Mouse (Mus musculus): ENCODE data around the gene Rbpj. TPM values are rescaled to one million over a fixed set of nuclear protein-coding genes. Genes with fewer than 3 reads are reported as not detected.
A peak's percentile ranks its signal among the peaks of the same experiment; 100 is the strongest.

Rbpj gene
- polyA plus RNA-seq, 1 experiment from 2014 or later = 35.8 TPM

GRCm38 (mm10) chr5:53588421-53589171 is 122.6 kb downstream of the Rbpj start:
- Histone ChIP-seq H3K4me2 (ENCODE audit: low read depth, low read length) (peak overlapping the region; percentile 86), H3K27me3 (ENCODE audit: control insufficient read depth, insufficient read depth, low read length) (no peaks in the 10 kb centered on the region)
- peak; percentile 35 for ATAC-seq (ENCODE audit: low read depth)

GRCm38 (mm10) chr5:53589172-53589960 is 123.4 kb downstream of the Rbpj start:
- Histone ChIP-seq H3K4me3 (ENCODE audit: low read depth, low read length) (peak overlapping the region; percentile 81), H3K4me1 (ENCODE audit: control insufficient read depth, insufficient read depth, low read length) (peaks cover 21% of the 10 kb centered on the region; the same call in 1 of the 2 replicates), H3K27me3 (ENCODE audit: control insufficient read depth, insufficient read depth, low read length) (no peaks in the 10 kb centered on the region), H3K9ac (replicated peaks; ENCODE audit: low read depth, low read length) (peak overlapping the region; percentile 91), H3K36me3 (ENCODE audit: control insufficient read depth, insufficient read depth, low read length) (no peaks in the 10 kb centered on the region), H3K4me2 (ENCODE audit: low read depth, low read length) (peak overlapping the region; percentile 86), H3K27ac (ENCODE audit: low read depth, low read length) (peak overlapping the region; percentile 96), H3K9me3 (ENCODE audit: control insufficient read depth, low read length) (no peaks in the 10 kb centered on the region)
- peak; percentile 91 for ATAC-seq (ENCODE audit: low read depth)
- WGBS = under 1% methylated on average over 67 of the region's 72 CpGs

More at GRCm38 (mm10) chr5:53588421-53589171, 122.6 kb downstream of the Rbpj start:
- H3K36me3 ChIP-seq (ENCODE audit: control insufficient read depth, insufficient read depth, low read length) = no peaks in the 10 kb centered on the region
- no peaks in the 10 kb centered on the region for H3K9me3 ChIP-seq (ENCODE audit: control insufficient read depth, low read length)
- WGBS = 2% methylated on average over 30 of the region's 34 CpGs
- peak overlapping the region; percentile 65 for H3K9ac ChIP-seq (replicated peaks; ENCODE audit: low read depth, low read length)
- H3K27ac ChIP-seq (ENCODE audit: low read depth, low read length) = peak overlapping the region; percentile 96
- H3K4me1 ChIP-seq (ENCODE audit: control insufficient read depth, insufficient read depth, low read length) = peaks cover 21% of the 10 kb centered on the region; the same call in 1 of the 2 replicates
- peak overlapping the region; percentile 81 for H3K4me3 ChIP-seq (ENCODE audit: low read depth, low read length)

GRCm38 (mm10) chr5:53590179-53590765 is 124.3 kb downstream of the Rbpj start:
- H3K9ac ChIP-seq (replicated peaks; ENCODE audit: low read depth, low read length) = peak overlapping the region; percentile 91
- peak overlapping the region; percentile 96 for H3K27ac ChIP-seq (ENCODE audit: low read depth, low read length)
- H3K4me2 ChIP-seq (ENCODE audit: low read depth, low read length) = peak overlapping the region; percentile 86
- peak; percentile 83 for ATAC-seq (ENCODE audit: low read depth)
- no peaks in the 10 kb centered on the region for H3K9me3 ChIP-seq (ENCODE audit: control insufficient read depth, low read length)
- H3K36me3 ChIP-seq (ENCODE audit: control insufficient read depth, insufficient read depth, low read length) = no peaks in the 10 kb centered on the region
- H3K4me3 ChIP-seq (ENCODE audit: low read depth, low read length) = peak overlapping the region; percentile 81
- WGBS = under 1% methylated on average over 51 of the region's 59 CpGs
- H3K27me3 ChIP-seq (ENCODE audit: control insufficient read depth, insufficient read depth, low read length) = no peaks in the 10 kb centered on the region
- peaks cover 21% of the 10 kb centered on the region; the same call in 1 of the 2 replicates for H3K4me1 ChIP-seq (ENCODE audit: control insufficient read depth, insufficient read depth, low read length)

- Histone ChIP-seq H3K27ac (ENCODE audit: low read depth, low read length) (peak overlapping the region; percentile 96), H3K4me3 (ENCODE audit: low read depth, low read length) (peak overlapping the region; percentile 81), H3K27me3 (ENCODE audit: control insufficient read depth, insufficient read depth, low read length) (no peaks in the 10 kb centered on the region), H3K4me1 (ENCODE audit: control insufficient read depth, insufficient read depth, low read length) (peaks cover 21% of the 10 kb centered on the region; the same call in 1 of the 2 replicates), H3K9ac (replicated peaks; ENCODE audit: low read depth, low read length) (peak overlapping the region; percentile 91), H3K9me3 (ENCODE audit: control insufficient read depth, low read length) (no peaks in the 10 kb centered on the region), H3K4me2 (ENCODE audit: low read depth, low read length) (peak overlapping the region; percentile 80), H3K36me3 (ENCODE audit: control insufficient read depth, insufficient read depth, low read length) (no peaks in the 10 kb centered on the region)
- under 1% methylated on average over 42 of the region's 67 CpGs for WGBS
- peak; percentile 15 for ATAC-seq (ENCODE audit: low read depth)
Observed at GRCm38 (mm10) chr5:53590875-53591682, 125.1 kb downstream of the Rbpj start.

- H3K4me3 ChIP-seq (ENCODE audit: low read depth, low read length) = peak overlapping the region; percentile 81
- H3K27me3 ChIP-seq (ENCODE audit: control insufficient read depth, insufficient read depth, low read length) = no peaks in the 10 kb centered on the region
- no peak for ATAC-seq (ENCODE audit: low read depth)
- no peaks in the 10 kb centered on the region for H3K9me3 ChIP-seq (ENCODE audit: control insufficient read depth, low read length)
- H3K4me1 ChIP-seq (ENCODE audit: control insufficient read depth, insufficient read depth, low read length) = peaks cover 21% of the 10 kb centered on the region; the same call in 1 of the 2 replicates
- no peaks in the 10 kb centered on the region for H3K36me3 ChIP-seq (ENCODE audit: control insufficient read depth, insufficient read depth, low read length)
- WGBS = under 1% methylated on average over 8 of the region's 8 CpGs
- H3K27ac ChIP-seq (ENCODE audit: low read depth, low read length) = peak overlapping the region; percentile 96
- peak overlapping the region; percentile 91 for H3K9ac ChIP-seq (replicated peaks; ENCODE audit: low read depth, low read length)
- H3K4me2 ChIP-seq (ENCODE audit: low read depth, low read length) = peak overlapping the region; percentile 80
Observed at GRCm38 (mm10) chr5:53591683-53592050, 125.7 kb downstream of the Rbpj start.

- Histone ChIP-seq H3K9ac (replicated peaks; ENCODE audit: low read depth, low read length) (no peak overlapping the region), H3K4me3 (ENCODE audit: low read depth, low read length) (no peak overlapping the region), H3K4me2 (ENCODE audit: low read depth, low read length) (peak overlapping the region; percentile 31; the same call in 1 of the 2 replicates)
Observed at GRCm38 (mm10) chr5:53593080-53593688, 127.2 kb downstream of the Rbpj start.

GRCm38 (mm10) chr5:53594274-53594673 is 128.3 kb downstream of the Rbpj start:
- H3K27ac ChIP-seq (ENCODE audit: low read depth, low read length) = no peak overlapping the region
- no peak for ATAC-seq (ENCODE audit: low read depth)
- H3K4me3 ChIP-seq (ENCODE audit: low read depth, low read length) = no peak overlapping the region
- no peak overlapping the region for H3K4me2 ChIP-seq (ENCODE audit: low read depth, low read length)
- peaks cover 16% of the 10 kb centered on the region; the same call in 1 of the 2 replicates for H3K4me1 ChIP-seq (ENCODE audit: control insufficient read depth, insufficient read depth, low read length)
- 23% methylated on average over 4 of the region's 4 CpGs for WGBS
- no peaks in the 10 kb centered on the region for H3K36me3 ChIP-seq (ENCODE audit: control insufficient read depth, insufficient read depth, low read length)
- H3K9ac ChIP-seq (replicated peaks; ENCODE audit: low read depth, low read length) = no peak overlapping the region
- no peaks in the 10 kb centered on the region for H3K27me3 ChIP-seq (ENCODE audit: control insufficient read depth, insufficient read depth, low read length)
- H3K9me3 ChIP-seq (ENCODE audit: control insufficient read depth, low read length) = no peaks in the 10 kb centered on the region

More at GRCm38 (mm10) chr5:53593080-53593688, 127.2 kb downstream of the Rbpj start:
- Histone ChIP-seq H3K36me3 (ENCODE audit: control insufficient read depth, insufficient read depth, low read length) (no peaks in the 10 kb centered on the region), H3K9me3 (ENCODE audit: control insufficient read depth, low read length) (no peaks in the 10 kb centered on the region), H3K4me1 (ENCODE audit: control insufficient read depth, insufficient read depth, low read length) (peaks cover 20% of the 10 kb centered on the region; the same call in 1 of the 2 replicates), H3K27ac (ENCODE audit: low read depth, low read length) (no peak overlapping the region), H3K27me3 (ENCODE audit: control insufficient read depth, insufficient read depth, low read length) (no peaks in the 10 kb centered on the region)
- WGBS = 86% methylated on average over 5 of the region's 5 CpGs
- no peak for ATAC-seq (ENCODE audit: low read depth)

- no peaks in the 10 kb centered on the region for H3K9me3 ChIP-seq (ENCODE audit: control insufficient read depth, low read length)
- ATAC-seq (ENCODE audit: low read depth) = no peak
- H3K27ac ChIP-seq (ENCODE audit: low read depth, low read length) = no peak overlapping the region
- H3K4me2 ChIP-seq (ENCODE audit: low read depth, low read length) = no peak overlapping the region
- peaks cover 2% of the 10 kb centered on the region; the same call in 1 of the 2 replicates for H3K4me1 ChIP-seq (ENCODE audit: control insufficient read depth, insufficient read depth, low read length)
- H3K36me3 ChIP-seq (ENCODE audit: control insufficient read depth, insufficient read depth, low read length) = no peaks in the 10 kb centered on the region
- H3K27me3 ChIP-seq (ENCODE audit: control insufficient read depth, insufficient read depth, low read length) = no peaks in the 10 kb centered on the region
- H3K4me3 ChIP-seq (ENCODE audit: low read depth, low read length) = no peak overlapping the region
- no peak overlapping the region for H3K9ac ChIP-seq (replicated peaks; ENCODE audit: low read depth, low read length)
Observed at GRCm38 (mm10) chr5:53598510-53598909, 132.6 kb downstream of the Rbpj start.
